Mouse (Mus musculus): ENCODE measurements around the gene Tnfrsf18. TPM values are rescaled to one million over a fixed set of nuclear protein-coding genes. Genes with fewer than 3 reads are reported as not detected.

Tnfrsf18 gene
- polyA plus RNA-seq, 1 experiment from 2014 or later = 1.6 TPM

- H3K27ac ChIP-seq (ENCODE audit: low read length) = peak overlapping the region; percentile 94
- under 1% methylated on average over 70 of the region's 70 CpGs for WGBS
- peaks cover 15% of the 10 kb centered on the region; the same call in 1 of the 2 replicates for H3K4me1 ChIP-seq (ENCODE audit: insufficient read depth, low read depth, low read length)
- H3K36me3 ChIP-seq (ENCODE audit: insufficient read depth, low read length) = peaks cover 3% of the 10 kb centered on the region; the same call in 1 of the 2 replicates
- H3K9ac ChIP-seq (replicated peaks; ENCODE audit: low read depth) = peak overlapping the region; percentile 80
- no peaks in the 10 kb centered on the region for H3K27me3 ChIP-seq (replicated peaks; ENCODE audit: insufficient read depth, low read length)
- H3K9me3 ChIP-seq (ENCODE audit: low read length) = no peaks in the 10 kb centered on the region
- peak overlapping the region; percentile 70 for H3K4me2 ChIP-seq (replicated peaks; ENCODE audit: low read depth, low read length)
- ATAC-seq (peak; percentile 86), DNase-seq (ENCODE audit: low spot score) (peak; percentile 97)
- TF ChIP-seq EP300 (IDR thresholded peaks at IDR 0.05) = no peak
- TF ChIP-seq CTCF (IDR thresholded peaks at IDR 0.05) = peak; percentile 43; the same call in 1 of the 2 replicates
- H3K4me3 ChIP-seq (ENCODE audit: low read depth, low read length) = peak overlapping the region; percentile 93
Measured at GRCm38 (mm10) chr4:155992906-155993547, 32.9 kb upstream of the Tnfrsf18 start.

GRCm38 (mm10) chr4:155993606-155994005, 32.4 kb upstream of the Tnfrsf18 start:
- peak overlapping the region; percentile 70 for H3K4me2 ChIP-seq (replicated peaks; ENCODE audit: low read depth, low read length)
- no peaks in the 10 kb centered on the region for H3K9me3 ChIP-seq (ENCODE audit: low read length)
- ATAC-seq (no peak), DNase-seq (ENCODE audit: low spot score) (no peak)
- TF ChIP-seq CTCF (IDR thresholded peaks at IDR 0.05) (no peak), EP300 (IDR thresholded peaks at IDR 0.05) (no peak)
- H3K9ac ChIP-seq (replicated peaks; ENCODE audit: low read depth) = peak overlapping the region; percentile 80
- H3K27ac ChIP-seq (ENCODE audit: low read length) = peak overlapping the region; percentile 94
- peaks cover 15% of the 10 kb centered on the region; the same call in 1 of the 2 replicates for H3K4me1 ChIP-seq (ENCODE audit: insufficient read depth, low read depth, low read length)
- peaks cover 3% of the 10 kb centered on the region; the same call in 1 of the 2 replicates for H3K36me3 ChIP-seq (ENCODE audit: insufficient read depth, low read length)
- no peaks in the 10 kb centered on the region for H3K27me3 ChIP-seq (replicated peaks; ENCODE audit: insufficient read depth, low read length)
- H3K4me3 ChIP-seq (ENCODE audit: low read depth, low read length) = peak overlapping the region; percentile 93
- WGBS = 4% methylated on average over 15 of the region's 15 CpGs

GRCm38 (mm10) chr4:156004109-156004508, 21.9 kb upstream of the Tnfrsf18 start:
- no peak for DNase-seq (ENCODE audit: low spot score)
- peaks cover 57% of the 10 kb centered on the region for H3K36me3 ChIP-seq (ENCODE audit: insufficient read depth, low read length)
- no peak for ATAC-seq
- no peaks in the 10 kb centered on the region for H3K9me3 ChIP-seq (ENCODE audit: low read length)
- H3K4me1 ChIP-seq (ENCODE audit: insufficient read depth, low read depth, low read length) = no peaks in the 10 kb centered on the region
- H3K27me3 ChIP-seq (replicated peaks; ENCODE audit: insufficient read depth, low read length) = no peaks in the 10 kb centered on the region
- H3K9ac ChIP-seq (replicated peaks; ENCODE audit: low read depth) = no peak overlapping the region
- TF ChIP-seq EP300 (IDR thresholded peaks at IDR 0.05) (no peak), CTCF (IDR thresholded peaks at IDR 0.05) (no peak)
- H3K4me2 ChIP-seq (replicated peaks; ENCODE audit: low read depth, low read length) = no peak overlapping the region
- 92% methylated on average over 3 of the region's 3 CpGs for WGBS
- H3K27ac ChIP-seq (ENCODE audit: low read length) = no peak overlapping the region
- H3K4me3 ChIP-seq (ENCODE audit: low read depth, low read length) = no peak overlapping the region

GRCm38 (mm10) chr4:156008369-156008768, 17.6 kb upstream of the Tnfrsf18 start:
- Histone ChIP-seq H3K27me3 (replicated peaks; ENCODE audit: insufficient read depth, low read length) (no peaks in the 10 kb centered on the region), H3K4me1 (ENCODE audit: insufficient read depth, low read depth, low read length) (no peaks in the 10 kb centered on the region), H3K9ac (replicated peaks; ENCODE audit: low read depth) (no peak overlapping the region), H3K36me3 (ENCODE audit: insufficient read depth, low read length) (peaks cover 45% of the 10 kb centered on the region), H3K4me3 (ENCODE audit: low read depth, low read length) (no peak overlapping the region), H3K9me3 (ENCODE audit: low read length) (no peaks in the 10 kb centered on the region), H3K4me2 (replicated peaks; ENCODE audit: low read depth, low read length) (no peak overlapping the region), H3K27ac (ENCODE audit: low read length) (no peak overlapping the region)
- no peak for DNase-seq (ENCODE audit: low spot score)
- 89% methylated on average over 4 of the region's 4 CpGs for WGBS
- ATAC-seq = no peak
- TF ChIP-seq EP300 (IDR thresholded peaks at IDR 0.05) (no peak), CTCF (IDR thresholded peaks at IDR 0.05) (no peak)

- DNase-seq (ENCODE audit: low spot score) (peak; percentile 37), ATAC-seq (peak; percentile 84)
- H3K27me3 ChIP-seq (replicated peaks; ENCODE audit: insufficient read depth, low read length) = no peaks in the 10 kb centered on the region
- 0 out of 2 replicates have a peak within 1 kb of the TSS, but pooled peaks have one; percentile 14 for H3K4me2 ChIP-seq (replicated peaks; ENCODE audit: low read depth, low read length)
- no peak within 1 kb of the TSS for H3K4me3 ChIP-seq (ENCODE audit: low read depth, low read length)
- no peak within 1 kb of the TSS for H3K9ac ChIP-seq (replicated peaks; ENCODE audit: low read depth)
- H3K9me3 ChIP-seq (ENCODE audit: low read length) = no peaks in the 10 kb centered on the region
- 59% methylated on average over 8 of the region's 8 CpGs for WGBS
- 0 out of 2 replicates have a peak within 1 kb of the TSS, but pooled peaks have one; percentile 14 for H3K27ac ChIP-seq (ENCODE audit: low read length)
- no peaks in the 10 kb centered on the region for H3K4me1 ChIP-seq (ENCODE audit: insufficient read depth, low read depth, low read length)
- TF ChIP-seq EP300 (IDR thresholded peaks at IDR 0.05) = no peak
- no peak for TF ChIP-seq CTCF (IDR thresholded peaks at IDR 0.05)
- peaks cover 22% of the 10 kb centered on the region for H3K36me3 ChIP-seq (ENCODE audit: insufficient read depth, low read length)
Measured at GRCm38 (mm10) chr4:156013637-156014036, 12.3 kb upstream of the Tnfrsf18 start, which contains the start of gene Tnfrsf4. TSS of gene Tnfrsf4 (plus strand) at chr4:156013843.

GRCm38 (mm10) chr4:156014436-156014835, 11.5 kb upstream of the Tnfrsf18 start:
- H3K4me1 ChIP-seq (ENCODE audit: insufficient read depth, low read depth, low read length) = no peaks in the 10 kb centered on the region
- ATAC-seq = no peak
- no peak overlapping the region for H3K4me2 ChIP-seq (replicated peaks; ENCODE audit: low read depth, low read length)
- H3K36me3 ChIP-seq (ENCODE audit: insufficient read depth, low read length) = peaks cover 19% of the 10 kb centered on the region
- H3K4me3 ChIP-seq (ENCODE audit: low read depth, low read length) = no peak overlapping the region
- TF ChIP-seq CTCF (IDR thresholded peaks at IDR 0.05) = no peak
- no peak for TF ChIP-seq EP300 (IDR thresholded peaks at IDR 0.05)
- H3K9me3 ChIP-seq (ENCODE audit: low read length) = no peaks in the 10 kb centered on the region
- 97% methylated on average over 2 of the region's 2 CpGs for WGBS
- no peak overlapping the region for H3K9ac ChIP-seq (replicated peaks; ENCODE audit: low read depth)
- H3K27me3 ChIP-seq (replicated peaks; ENCODE audit: insufficient read depth, low read length) = no peaks in the 10 kb centered on the region
- DNase-seq (ENCODE audit: low spot score) = no peak
- no peak overlapping the region for H3K27ac ChIP-seq (ENCODE audit: low read length)

Measured in lung, postnatal 0 days (tissue).